Mouse (Mus musculus) erythroblast, embryonic 14.5 days (primary cell): ENCODE results near the gene Dnaaf2. TPM values are rescaled to one million over a fixed set of nuclear protein-coding genes. Genes with fewer than 3 reads are reported as not detected.

Experiments used
- H3K27me3 ChIP-seq: 2 replicates; pipeline ENCODE4 v1.6.1; 2012; ENCODE audit warnings: inconsistent platforms; ENCODE audit not compliant: control insufficient read depth
- H3K36me3 ChIP-seq: 2 replicates; pipeline ENCODE4 v1.6.1; 2012; ENCODE audit warnings: mild to moderate bottlenecking, inconsistent platforms; ENCODE audit not compliant: control insufficient read depth
- H3K4me1 ChIP-seq: 2 replicates; pipeline ENCODE4 v1.6.1; 2012; ENCODE audit warnings: inconsistent platforms; ENCODE audit not compliant: control insufficient read depth
- H3K4me3 ChIP-seq: replicated peaks from 2 replicates; pipeline ENCODE3; 2012; ENCODE audit warnings: moderate library complexity, mild to moderate bottlenecking, inconsistent platforms
- H3K9me3 ChIP-seq: 2 replicates; pipeline ENCODE4 v1.6.1; 2012; ENCODE audit warnings: low read length, inconsistent platforms, mixed read lengths; ENCODE audit not compliant: control insufficient read depth
- GATA1 ChIP-seq: IDR thresholded peaks from 2 replicates; pipeline ENCODE4 v1.6.1; 2012; ENCODE audit warnings: low read length, inconsistent platforms, mixed read lengths
- TAL1 ChIP-seq: IDR thresholded peaks from 3 replicates; pipeline ENCODE4 v1.6.1; 2012; ENCODE audit warnings: low read length, inconsistent platforms, mixed read lengths
- polyA plus RNA-seq: library from polyadenylated mRNA; stranded (reverse); fragments of >175 nt; gene quantifications from 2 replicates; pipeline ENCODE4 v1.2.3, GENCODE M21; 2012

Gene Dnaaf2
- polyA plus RNA-seq, 1 experiment: 2.3 TPM

GRCm38 (mm10) chr12:69158366-69158764, 39.9 kb downstream of the Dnaaf2 start:
- H3K4me1 ChIP-seq: peaks cover 27% of the 10 kb centered on the region
- peak overlapping the region; percentile 91 for H3K4me3 ChIP-seq
- TF ChIP-seq TAL1: no peak
- TF ChIP-seq GATA1: no peak
- no peaks in the 10 kb centered on the region for H3K27me3 ChIP-seq
- peaks cover 33% of the 10 kb centered on the region for H3K36me3 ChIP-seq
- H3K9me3 ChIP-seq: no peaks in the 10 kb centered on the region

DNA sequence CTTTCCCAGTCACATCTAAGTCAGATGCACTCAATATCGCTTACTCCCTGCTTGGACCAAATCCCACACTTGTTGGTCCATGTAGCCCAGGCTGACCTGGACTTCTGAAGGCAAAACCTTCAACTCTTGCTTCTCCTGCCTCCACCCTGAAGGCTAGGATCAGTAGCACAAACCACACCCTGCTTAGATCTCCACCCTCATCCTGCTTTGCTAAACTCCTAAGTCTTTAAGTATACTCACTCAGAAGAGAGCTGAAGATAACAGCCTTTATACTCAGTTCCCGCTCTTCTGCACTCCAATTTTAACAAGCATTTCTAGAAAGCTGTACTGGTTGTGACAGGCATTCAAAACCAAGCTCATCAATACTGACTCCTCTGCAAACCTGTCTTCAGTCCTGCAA, 41.1 kb downstream of the Dnaaf2 start:
- no peaks in the 10 kb centered on the region for H3K9me3 ChIP-seq
- TF ChIP-seq TAL1: no peak
- TF ChIP-seq GATA1: no peak
- H3K4me1 ChIP-seq: peaks cover 27% of the 10 kb centered on the region
- peaks cover 33% of the 10 kb centered on the region for H3K36me3 ChIP-seq
- H3K27me3 ChIP-seq: no peaks in the 10 kb centered on the region
- H3K4me3 ChIP-seq: peak overlapping the region; percentile 91

- Histone ChIP-seq H3K4me1 (peaks cover 27% of the 10 kb centered on the region), H3K4me3 (no peak overlapping the region), H3K27me3 (no peaks in the 10 kb centered on the region), H3K36me3 (peaks cover 33% of the 10 kb centered on the region), H3K9me3 (no peaks in the 10 kb centered on the region)
- no peak for TF ChIP-seq GATA1
- no peak for TF ChIP-seq TAL1
These were observed 41.8 kb downstream of the Dnaaf2 start for GRCm38 (mm10) chr12:69156436-69156835.

- Histone ChIP-seq H3K4me1 (peaks cover 27% of the 10 kb centered on the region), H3K9me3 (no peaks in the 10 kb centered on the region), H3K36me3 (peaks cover 33% of the 10 kb centered on the region), H3K4me3 (no peak overlapping the region), H3K27me3 (no peaks in the 10 kb centered on the region)
- TF ChIP-seq GATA1: no peak
- no peak for TF ChIP-seq TAL1
These were observed 42.3 kb downstream of the Dnaaf2 start for GRCm38 (mm10) chr12:69155923-69156322.

- no peak overlapping the region for H3K4me3 ChIP-seq
- peaks cover 4% of the 10 kb centered on the region for H3K36me3 ChIP-seq
- TF ChIP-seq GATA1: no peak
- TF ChIP-seq TAL1: no peak
- no peaks in the 10 kb centered on the region for H3K9me3 ChIP-seq
- H3K4me1 ChIP-seq: no peaks in the 10 kb centered on the region
- H3K27me3 ChIP-seq: no peaks in the 10 kb centered on the region
These were observed 48.2 kb downstream of the Dnaaf2 start for GRCm38 (mm10) chr12:69150049-69150448.

- no peaks in the 10 kb centered on the region for H3K9me3 ChIP-seq
- TF ChIP-seq TAL1 (no peak), GATA1 (no peak)
- H3K36me3 ChIP-seq: no peaks in the 10 kb centered on the region
- no peak overlapping the region for H3K4me3 ChIP-seq
- H3K4me1 ChIP-seq: no peaks in the 10 kb centered on the region
- H3K27me3 ChIP-seq: no peaks in the 10 kb centered on the region
These were observed 51.0 kb downstream of the Dnaaf2 start for GRCm38 (mm10) chr12:69147166-69147735.

GRCm38 (mm10) chr12:69143460-69143859, 54.8 kb downstream of the Dnaaf2 start:
- H3K4me3 ChIP-seq: no peak overlapping the region
- H3K4me1 ChIP-seq: no peaks in the 10 kb centered on the region
- H3K27me3 ChIP-seq: no peaks in the 10 kb centered on the region
- H3K36me3 ChIP-seq: no peaks in the 10 kb centered on the region
- TF ChIP-seq TAL1 (no peak), GATA1 (no peak)
- no peaks in the 10 kb centered on the region for H3K9me3 ChIP-seq

DNA sequence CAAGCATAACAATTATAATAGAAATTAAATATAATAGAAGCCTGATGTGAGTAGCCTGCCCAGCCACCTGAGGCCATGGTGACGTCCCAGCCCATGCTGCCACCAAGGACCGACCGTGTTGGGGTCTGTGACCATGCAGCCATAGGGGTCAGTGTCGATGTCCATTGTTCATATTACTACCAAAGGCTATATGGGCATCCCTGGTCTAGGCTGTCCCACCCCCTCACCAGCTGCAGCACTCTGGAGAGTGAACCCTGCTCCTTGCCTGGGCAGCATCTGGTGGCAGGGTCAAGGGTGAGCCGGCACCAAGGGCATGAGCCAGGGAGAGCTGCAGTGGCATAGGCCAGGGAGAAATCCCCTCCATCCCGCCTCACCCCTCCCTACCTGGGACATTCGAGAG, 58.4 kb downstream of the Dnaaf2 start:
- Histone ChIP-seq H3K36me3 (no peaks in the 10 kb centered on the region), H3K27me3 (no peaks in the 10 kb centered on the region), H3K4me1 (no peaks in the 10 kb centered on the region), H3K9me3 (no peaks in the 10 kb centered on the region), H3K4me3 (no peak overlapping the region)
- TF ChIP-seq GATA1 (no peak), TAL1 (no peak)

- no peaks in the 10 kb centered on the region for H3K36me3 ChIP-seq
- no peak overlapping the region for H3K4me3 ChIP-seq
These were observed 59.0 kb downstream of the Dnaaf2 start for GRCm38 (mm10) chr12:69139201-69139600.

More at GRCm38 (mm10) chr12:69139201-69139600, 59.0 kb downstream of the Dnaaf2 start:
- Histone ChIP-seq H3K9me3 (no peaks in the 10 kb centered on the region), H3K4me1 (no peaks in the 10 kb centered on the region), H3K27me3 (no peaks in the 10 kb centered on the region)
- TF ChIP-seq TAL1 (no peak), GATA1 (no peak)

Other genes starting within 250 kb of the Dnaaf2 start
- gene Rps29, start 39.2 kb downstream of the Dnaaf2 start, polyA plus RNA-seq: 65.5 and 410 TPM in 2 replicates
- 7.6 TPM in 2 replicates for gene Lrr1, start 29.6 kb downstream of the Dnaaf2 start, polyA plus RNA-seq
- gene Rpl36al, start 14.3 kb downstream of the Dnaaf2 start, polyA plus RNA-seq: 6.1 and 7.3 TPM in 2 replicates
- 0.73 and 0.90 TPM in 2 replicates for gene Mgat2, start 14.3 kb downstream of the Dnaaf2 start, polyA plus RNA-seq
- gene Gm49383, start 1.3 kb downstream of the Dnaaf2 start, polyA plus RNA-seq: not detected in 2 replicates
- not detected in 2 replicates for gene Gm49384, start 5.8 kb upstream of the Dnaaf2 start, polyA plus RNA-seq
- gene Pole2, start 29.8 kb upstream of the Dnaaf2 start, polyA plus RNA-seq: 2.5 and 2.9 TPM in 2 replicates
- not detected in 2 replicates for gene Klhdc1, start 42.7 kb upstream of the Dnaaf2 start, polyA plus RNA-seq
- 4.1 and 5.1 TPM in 2 replicates for gene Klhdc2, start 98.3 kb upstream of the Dnaaf2 start, polyA plus RNA-seq
- 0.12 and 0.79 TPM in 2 replicates for gene Nemf, start 158.7 kb upstream of the Dnaaf2 start, polyA plus RNA-seq
- 24.7 and 27.9 TPM in 2 replicates for gene Arf6, start 173.7 kb upstream of the Dnaaf2 start, polyA plus RNA-seq
- 0.23 and 0.28 TPM in 2 replicates for gene Gm9887, start 174.0 kb upstream of the Dnaaf2 start, polyA plus RNA-seq